Mouse (Mus musculus) heart, embryonic 10.5 days (tissue): ENCODE results near the gene Ap4m1. TPM values are rescaled to one million over a fixed set of nuclear protein-coding genes. Genes with fewer than 3 reads are reported as not detected.

Experiments used
- DNase-seq: peaks from one replicate; pipeline ENCODE4 v3.0.0-alpha.2; 2017; ENCODE audit warnings: low spot score
- H3K27ac ChIP-seq: fragments of 300-500 bp; sonication (generic); 2 replicates; pipeline ENCODE4 v1.5.1; 2016; ENCODE audit warnings: mild to moderate bottlenecking
- H3K27me3 ChIP-seq: fragments of 300-500 bp; sonication (generic); 2 replicates; pipeline ENCODE4 v1.6.1; 2016; ENCODE audit warnings: mild to moderate bottlenecking; ENCODE audit not compliant: poor library complexity, insufficient read depth, severe bottlenecking
- H3K36me3 ChIP-seq: fragments of 300-500 bp; sonication (generic); 2 replicates; pipeline ENCODE4 v1.6.1; 2016; ENCODE audit warnings: mild to moderate bottlenecking, moderate library complexity
- H3K4me1 ChIP-seq: fragments of 300-500 bp; sonication (generic); 2 replicates; pipeline ENCODE4 v1.6.1; 2016; ENCODE audit warnings: mild to moderate bottlenecking
- H3K4me3 ChIP-seq: fragments of 300-500 bp; sonication (generic); 2 replicates; pipeline ENCODE4 v1.5.1; 2016; ENCODE audit warnings: mild to moderate bottlenecking, moderate library complexity
- H3K9me3 ChIP-seq: fragments of 300-500 bp; sonication (generic); 2 replicates; pipeline ENCODE4 v1.6.1; 2016; ENCODE audit warnings: mild to moderate bottlenecking, moderate library complexity
- WGBS: fragments of 180-500 bp; shearing (Covaris S2); methylation state at CpG from one replicate; pipeline ENCODE4 v1.1.7; 2016; 5-methylcytosine and 5-hydroxymethylcytosine counted together
- polyA plus RNA-seq: library from polyadenylated mRNA; unstranded; fragments of >200 nt; fragmentation: Nextera tagmentation; extraction: Ambion mirVana; gene quantifications from 2 replicates; pipeline ENCODE4 v1.2.1, GENCODE M21; 2016

Ap4m1 gene
- polyA plus RNA-seq, 1 experiment from 2014 or later = 15.0 TPM

- Histone ChIP-seq H3K4me1 (peaks cover 16% of the 10 kb centered on the region), H3K36me3 (peaks cover 65% of the 10 kb centered on the region)
- WGBS = under 1% methylated on average over 47 of the region's 47 CpGs
Observed at GRCm38 (mm10) chr5:138170936-138171561, 753 bp upstream of the Ap4m1 start.

GRCm38 (mm10) chr5:138173217-138173616, 1.4 kb downstream of the Ap4m1 start:
- DNase-seq = no peak
- peaks cover 16% of the 10 kb centered on the region for H3K4me1 ChIP-seq
- H3K4me3 ChIP-seq = no peak overlapping the region
- H3K27me3 ChIP-seq = no peaks in the 10 kb centered on the region
- H3K27ac ChIP-seq = no peak overlapping the region
- no peaks in the 10 kb centered on the region for H3K9me3 ChIP-seq
- WGBS = 89% methylated on average over 3 of the region's 3 CpGs
- H3K36me3 ChIP-seq = peaks cover 63% of the 10 kb centered on the region

More at GRCm38 (mm10) chr5:138170936-138171561, 753 bp upstream of the Ap4m1 start:
- peak; percentile 99 for DNase-seq
- no peaks in the 10 kb centered on the region for H3K9me3 ChIP-seq
- H3K27ac ChIP-seq = peak overlapping the region; percentile 93
- H3K4me3 ChIP-seq = peak overlapping the region; percentile 85
- H3K27me3 ChIP-seq = no peaks in the 10 kb centered on the region

- Histone ChIP-seq H3K36me3 (peaks cover 46% of the 10 kb centered on the region), H3K9me3 (no peaks in the 10 kb centered on the region), H3K27me3 (no peaks in the 10 kb centered on the region), H3K4me1 (peaks cover 12% of the 10 kb centered on the region; the same call in 1 of the 2 replicates), H3K27ac (peak within 1 kb of the TSS; percentile 93), H3K4me3 (peak within 1 kb of the TSS; percentile 73)
- DNase-seq = peak; percentile 91
- under 1% methylated on average over 31 of the region's 31 CpGs for WGBS
Observed at GRCm38 (mm10) chr5:138186950-138187638, 15.3 kb downstream of the Ap4m1 start, which contains the start of the genes Taf6 and Cnpy4. Gene Taf6, minus strand, starts transcription at chr5:138187451. Gene Cnpy4, plus strand, starts transcription at chr5:138187485.

GRCm38 (mm10) chr5:138187661-138188306, 16.0 kb downstream of the Ap4m1 start:
- H3K9me3 ChIP-seq = no peaks in the 10 kb centered on the region
- H3K4me1 ChIP-seq = peaks cover 12% of the 10 kb centered on the region; the same call in 1 of the 2 replicates
- 0% methylated on average over 10 of the region's 10 CpGs for WGBS
- peak; percentile 90 for DNase-seq
- H3K36me3 ChIP-seq = peaks cover 46% of the 10 kb centered on the region
- H3K4me3 ChIP-seq = peak overlapping the region; percentile 73
- H3K27me3 ChIP-seq = no peaks in the 10 kb centered on the region
- H3K27ac ChIP-seq = peak overlapping the region; percentile 93

- H3K27me3 ChIP-seq = no peaks in the 10 kb centered on the region
- H3K36me3 ChIP-seq = peaks cover 35% of the 10 kb centered on the region
- 0 out of 2 replicates have a peak, but pooled peaks cover 10% of the 10 kb centered on the region for H3K4me1 ChIP-seq
- no peaks in the 10 kb centered on the region for H3K9me3 ChIP-seq
- 8% methylated on average over 54 of the region's 54 CpGs for WGBS
- peak within 1 kb of the TSS; percentile 96 for H3K27ac ChIP-seq
- peak within 1 kb of the TSS; percentile 87 for H3K4me3 ChIP-seq
- DNase-seq = peak; percentile 91
Observed at GRCm38 (mm10) chr5:138193771-138194727, 22.2 kb downstream of the Ap4m1 start, which contains the start of gene Mblac1. Gene Mblac1, plus strand, starts transcription at chr5:138194314.

- DNase-seq = peak; percentile 79
- 1% methylated on average over 29 of the region's 29 CpGs for WGBS
Observed at GRCm38 (mm10) chr5:138194755-138195345, 23.0 kb downstream of the Ap4m1 start.

GRCm38 (mm10) chr5:138195463-138195862, 23.7 kb downstream of the Ap4m1 start:
- WGBS = 82% methylated on average over 7 of the region's 7 CpGs
- H3K36me3 ChIP-seq = peaks cover 24% of the 10 kb centered on the region
- 0 out of 2 replicates have a peak, but pooled peaks cover 10% of the 10 kb centered on the region for H3K4me1 ChIP-seq
- DNase-seq = no peak
- peak overlapping the region; percentile 87 for H3K4me3 ChIP-seq
- no peak overlapping the region for H3K27ac ChIP-seq
- H3K9me3 ChIP-seq = no peaks in the 10 kb centered on the region
- no peaks in the 10 kb centered on the region for H3K27me3 ChIP-seq

More at GRCm38 (mm10) chr5:138194755-138195345, 23.0 kb downstream of the Ap4m1 start:
- peaks cover 29% of the 10 kb centered on the region for H3K36me3 ChIP-seq
- no peaks in the 10 kb centered on the region for H3K9me3 ChIP-seq
- H3K4me1 ChIP-seq = 0 out of 2 replicates have a peak, but pooled peaks cover 10% of the 10 kb centered on the region
- no peaks in the 10 kb centered on the region for H3K27me3 ChIP-seq
- H3K27ac ChIP-seq = peak overlapping the region; percentile 96
- peak overlapping the region; percentile 87 for H3K4me3 ChIP-seq

- Histone ChIP-seq H3K27ac (no peak overlapping the region), H3K27me3 (no peaks in the 10 kb centered on the region), H3K36me3 (no peaks in the 10 kb centered on the region), H3K4me3 (no peak overlapping the region), H3K9me3 (0 out of 2 replicates have a peak, but pooled peaks cover 2% of the 10 kb centered on the region), H3K4me1 (0 out of 2 replicates have a peak, but pooled peaks cover 8% of the 10 kb centered on the region)
- 19% methylated on average over 1 of the region's 1 CpGs for WGBS
- DNase-seq = no peak
Observed at GRCm38 (mm10) chr5:138199576-138199975, 27.8 kb downstream of the Ap4m1 start.

- Histone ChIP-seq H3K9me3 (0 out of 2 replicates have a peak, but pooled peaks cover 4% of the 10 kb centered on the region), H3K4me1 (no peaks in the 10 kb centered on the region), H3K27me3 (no peaks in the 10 kb centered on the region), H3K36me3 (no peaks in the 10 kb centered on the region), H3K27ac (no peak overlapping the region), H3K4me3 (no peak overlapping the region)
- WGBS = 77% methylated on average over 3 of the region's 3 CpGs
- DNase-seq = no peak
Observed at GRCm38 (mm10) chr5:138202086-138202485, 30.3 kb downstream of the Ap4m1 start.

GRCm38 (mm10) chr5:138207253-138207652, 35.5 kb downstream of the Ap4m1 start:
- 0 out of 2 replicates have a peak, but pooled peaks cover 4% of the 10 kb centered on the region for H3K9me3 ChIP-seq
- 68% methylated on average over 1 of the region's 1 CpGs for WGBS

GRCm38 (mm10) chr5:138207873-138208272, 36.1 kb downstream of the Ap4m1 start:
- DNase-seq = no peak
- no peaks in the 10 kb centered on the region for H3K36me3 ChIP-seq
- no peaks in the 10 kb centered on the region for H3K4me1 ChIP-seq
- H3K27me3 ChIP-seq = no peaks in the 10 kb centered on the region
- 76% methylated on average over 4 of the region's 4 CpGs for WGBS
- 0 out of 2 replicates have a peak, but pooled peaks cover 4% of the 10 kb centered on the region for H3K9me3 ChIP-seq
- H3K4me3 ChIP-seq = no peak overlapping the region
- H3K27ac ChIP-seq = no peak overlapping the region

More at GRCm38 (mm10) chr5:138207253-138207652, 35.5 kb downstream of the Ap4m1 start:
- Histone ChIP-seq H3K27ac (no peak overlapping the region), H3K27me3 (no peaks in the 10 kb centered on the region), H3K36me3 (no peaks in the 10 kb centered on the region), H3K4me1 (no peaks in the 10 kb centered on the region), H3K4me3 (no peak overlapping the region)
- DNase-seq = no peak
